Mouse (Mus musculus) left cerebral cortex, postnatal 14 days (tissue): ENCODE measurements around the gene Galnt10. TPM values are rescaled to one million over a fixed set of nuclear protein-coding genes. Genes with fewer than 3 reads are reported as not detected.

Experiments
- DNase-seq, 2 experiments: peaks; one replicate each; pipeline ENCODE4 v3.0.0; 2021 to 2022; ENCODE audit warnings: low spot score in 2 of 2, mixed read lengths in 1 of 2
- intact Hi-C: fragments of 180-260 bp; cut with DNase I; formaldehyde crosslinking; loops from one replicate; pipeline ENCODE4 v1.15.1; 2025
- total RNA-seq, 2 experiments: library from RNA; stranded (reverse); gene quantifications; 2 replicates each; pipeline ENCODE4 v1.2.3; 2021

Gene Galnt10
- total RNA-seq, 2 experiments from 2014 or later: 7.6 to 8.8 TPM

DNA sequence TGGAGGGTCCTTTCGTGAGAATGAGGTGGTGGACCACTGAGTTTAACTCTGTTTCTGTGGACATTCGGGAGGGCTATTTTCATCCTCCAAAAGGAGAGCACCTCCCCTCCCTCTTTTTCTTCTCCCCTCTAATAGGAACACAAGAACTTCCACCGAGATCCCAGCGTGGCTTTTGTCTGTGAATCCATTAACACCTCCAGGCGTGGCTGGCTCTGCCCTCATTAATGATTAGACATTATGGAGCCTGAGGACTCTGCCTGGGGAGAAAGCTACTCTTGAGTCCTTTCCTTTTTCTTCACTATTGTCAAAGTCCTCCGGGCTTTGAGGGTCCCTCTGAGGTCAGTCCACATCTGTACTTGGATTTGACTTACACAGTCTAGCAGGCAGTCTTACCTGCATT, 121.9 kb downstream of the Galnt10 start:
- intact Hi-C loops: no loop called here
- DNase-seq: no peak

DNA sequence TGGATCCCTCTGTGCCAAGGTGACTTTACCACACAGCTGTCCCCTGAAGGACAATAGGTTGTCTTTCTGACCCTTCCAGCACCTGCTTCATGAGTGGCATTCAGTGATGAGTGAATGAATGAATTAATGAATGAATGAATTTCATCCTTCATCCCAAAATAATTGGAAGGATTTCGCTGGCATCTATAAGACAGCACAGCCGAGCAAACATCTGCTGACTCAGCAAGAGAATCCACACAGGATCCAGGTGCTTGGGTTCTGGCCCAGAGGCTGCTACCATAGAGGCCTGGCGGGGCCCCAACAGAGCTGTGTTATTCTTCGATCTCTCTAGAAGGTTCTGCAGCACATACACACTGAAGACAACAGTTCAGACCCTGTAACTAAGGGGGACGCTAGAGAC, 125.5 kb downstream of the Galnt10 start:
- intact Hi-C loops: no loop called here

DNA sequence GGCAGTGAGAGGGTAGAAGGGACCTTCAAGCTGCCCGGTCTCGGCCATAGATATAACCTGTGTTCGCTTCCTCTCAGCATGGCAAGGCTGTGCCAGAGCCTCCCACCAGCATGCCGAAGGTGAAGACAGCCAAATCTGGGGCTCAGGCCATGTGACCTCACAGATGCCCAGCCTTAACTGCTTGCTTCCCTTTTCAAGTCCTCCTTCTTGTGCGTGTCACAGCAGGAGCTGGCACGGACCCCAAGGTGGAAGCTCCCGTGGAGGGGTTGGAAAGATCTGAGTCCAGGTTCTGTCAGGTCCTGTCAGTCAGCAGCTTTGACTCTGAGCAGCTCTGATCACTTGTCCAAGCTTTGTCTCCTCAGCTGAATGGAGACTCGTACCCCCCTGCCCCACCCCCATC, 126.4 kb downstream of the Galnt10 start:
- no peak for DNase-seq
- intact Hi-C loops: no loop called here

More for the DNA sequence above, 125.5 kb downstream of the Galnt10 start:
- no peak for DNase-seq

DNA sequence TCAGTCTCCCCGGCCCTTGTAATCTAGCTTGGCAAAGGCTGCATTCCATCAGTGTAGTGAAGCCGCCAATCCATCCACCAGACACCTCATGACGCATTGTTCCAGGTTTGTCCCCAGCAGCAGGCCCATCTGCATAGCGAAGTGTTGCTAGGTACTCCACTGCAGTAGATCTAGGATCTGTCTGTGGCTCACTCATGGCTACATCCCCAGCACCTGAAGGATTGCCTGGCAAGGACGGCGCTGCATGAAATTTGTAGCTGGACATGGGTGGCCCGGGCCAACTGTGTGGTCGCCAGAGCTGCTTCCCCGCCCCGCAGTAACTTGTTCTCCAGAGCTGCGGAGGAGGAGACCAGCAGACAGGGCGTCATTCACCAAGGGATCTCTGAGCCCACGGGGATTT, 128.2 kb downstream of the Galnt10 start:
- no peak for DNase-seq
- intact Hi-C loops: no loop called here

DNA sequence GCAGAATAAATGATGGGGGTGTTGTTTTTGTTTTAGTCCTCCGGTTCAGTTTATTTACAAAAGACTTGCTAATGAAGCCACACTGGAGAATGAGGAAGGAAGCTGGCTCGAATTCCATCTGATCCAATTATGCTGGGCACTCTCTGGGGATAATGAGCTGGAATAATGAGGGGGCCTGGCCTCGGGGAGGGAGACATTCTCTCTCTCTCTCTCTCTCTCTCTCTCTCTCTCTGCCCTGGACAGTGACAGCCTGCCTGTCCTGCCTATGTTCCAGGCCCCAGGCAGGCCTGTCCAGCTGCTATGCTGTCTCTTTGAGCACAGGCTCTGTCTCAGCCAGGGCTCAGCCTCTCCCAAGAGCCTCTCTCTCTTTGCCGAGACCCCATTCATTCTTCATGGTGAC, 128.7 kb downstream of the Galnt10 start:
- no peak for DNase-seq

DNA sequence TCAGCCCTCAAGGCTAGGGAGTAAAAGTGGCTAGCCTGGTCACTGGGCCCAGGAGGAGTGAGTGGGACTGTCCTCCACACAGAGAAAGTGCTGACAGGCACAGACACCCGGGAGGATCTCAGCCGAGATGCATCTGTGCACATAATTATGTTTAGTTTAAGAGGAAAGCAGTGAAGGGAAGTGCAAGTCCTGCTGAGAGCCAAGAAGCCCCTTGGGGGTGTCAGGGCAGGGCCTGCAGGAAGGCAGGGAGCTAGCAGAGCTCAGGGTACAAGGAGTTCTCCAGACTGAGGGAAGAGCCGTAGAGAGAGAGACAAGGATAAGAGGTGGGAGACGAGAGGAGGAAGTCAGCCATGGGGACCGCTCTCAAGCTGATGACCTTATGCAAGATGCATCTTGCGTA, 130.6 kb downstream of the Galnt10 start:
- DNase-seq: no peak
- intact Hi-C loops: loop anchor here (5.0 kb wide), 1 partner anchor 129 kb away; the partner anchor contains the start of gene Galnt10

More for the DNA sequence above, 128.7 kb downstream of the Galnt10 start:
- intact Hi-C loops: no loop called here

DNA sequence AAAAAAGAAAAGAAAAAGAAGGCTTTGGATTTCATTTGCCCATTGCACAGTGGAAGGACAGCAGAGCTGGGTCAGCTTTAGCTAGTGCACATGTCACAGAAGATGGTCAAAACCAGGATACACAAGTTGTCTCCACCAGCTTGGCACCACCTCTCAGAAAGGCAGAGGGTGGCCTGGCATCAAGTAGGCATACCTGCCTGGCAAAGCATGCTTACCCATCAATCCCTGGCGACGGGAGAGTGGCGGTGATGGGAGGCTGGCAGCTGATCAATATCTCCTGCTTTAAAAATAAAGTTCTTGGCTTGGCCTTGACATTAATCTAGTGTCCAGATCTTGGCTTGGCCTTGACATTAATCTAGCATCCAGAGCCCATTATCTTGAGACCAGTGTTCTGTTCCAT, 131.3 kb downstream of the Galnt10 start:
- intact Hi-C loops: loop anchor here (5.0 kb wide), 1 partner anchor 129 kb away; the partner anchor contains the start of gene Galnt10
- DNase-seq: no peak

DNA sequence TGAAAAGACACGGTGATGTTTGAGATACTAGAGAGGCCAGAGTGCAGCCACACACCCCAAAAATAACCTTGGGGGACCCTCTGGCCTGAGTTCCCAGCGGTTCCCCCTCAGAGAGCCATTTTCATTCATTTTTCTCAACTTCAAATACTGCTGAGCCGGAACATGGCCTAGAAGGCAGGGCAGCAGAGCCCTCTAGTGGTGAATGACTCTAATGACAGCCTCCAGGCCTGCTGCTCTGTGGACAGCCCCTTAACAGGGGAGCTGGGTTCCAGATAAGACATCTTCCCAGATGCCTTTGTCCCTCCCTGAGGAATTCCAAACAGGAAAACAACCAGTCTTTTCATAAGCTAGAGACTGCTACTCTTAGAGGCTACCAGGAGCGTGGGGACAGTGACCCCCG, 133.1 kb downstream of the Galnt10 start:
- intact Hi-C loops: loop anchor here (1.0 to 5.0 kb wide), 3 partner anchors 131 to 304 kb away; partner anchors contain the start of gene Galnt10
- DNase-seq: peak in 1 of 2 experiments; percentile 69

DNA sequence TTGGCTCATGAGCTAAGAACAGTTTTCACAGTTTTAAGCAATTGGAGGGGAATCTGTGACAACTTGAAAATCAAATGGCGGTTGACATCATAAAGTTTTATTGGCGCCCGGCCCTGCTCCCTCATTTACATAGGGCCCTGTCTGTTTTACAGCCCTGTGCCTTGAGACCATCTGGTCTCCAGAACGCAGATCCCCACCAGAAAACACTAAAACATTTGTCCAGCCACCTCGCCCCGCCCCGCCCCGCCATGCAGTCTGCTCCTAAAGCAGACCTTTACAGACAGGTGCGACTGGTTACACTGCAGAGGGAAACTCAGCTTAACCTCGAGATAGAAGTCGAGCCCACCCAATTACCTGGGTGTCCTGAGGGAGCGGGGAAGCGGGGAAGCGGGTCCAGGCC, 134.6 kb downstream of the Galnt10 start:
- intact Hi-C loops: loop anchor here (2.0 to 5.0 kb wide), 2 partner anchors 133 to 305 kb away; partner anchors contain the start of gene Galnt10
- no peak for DNase-seq

DNA sequence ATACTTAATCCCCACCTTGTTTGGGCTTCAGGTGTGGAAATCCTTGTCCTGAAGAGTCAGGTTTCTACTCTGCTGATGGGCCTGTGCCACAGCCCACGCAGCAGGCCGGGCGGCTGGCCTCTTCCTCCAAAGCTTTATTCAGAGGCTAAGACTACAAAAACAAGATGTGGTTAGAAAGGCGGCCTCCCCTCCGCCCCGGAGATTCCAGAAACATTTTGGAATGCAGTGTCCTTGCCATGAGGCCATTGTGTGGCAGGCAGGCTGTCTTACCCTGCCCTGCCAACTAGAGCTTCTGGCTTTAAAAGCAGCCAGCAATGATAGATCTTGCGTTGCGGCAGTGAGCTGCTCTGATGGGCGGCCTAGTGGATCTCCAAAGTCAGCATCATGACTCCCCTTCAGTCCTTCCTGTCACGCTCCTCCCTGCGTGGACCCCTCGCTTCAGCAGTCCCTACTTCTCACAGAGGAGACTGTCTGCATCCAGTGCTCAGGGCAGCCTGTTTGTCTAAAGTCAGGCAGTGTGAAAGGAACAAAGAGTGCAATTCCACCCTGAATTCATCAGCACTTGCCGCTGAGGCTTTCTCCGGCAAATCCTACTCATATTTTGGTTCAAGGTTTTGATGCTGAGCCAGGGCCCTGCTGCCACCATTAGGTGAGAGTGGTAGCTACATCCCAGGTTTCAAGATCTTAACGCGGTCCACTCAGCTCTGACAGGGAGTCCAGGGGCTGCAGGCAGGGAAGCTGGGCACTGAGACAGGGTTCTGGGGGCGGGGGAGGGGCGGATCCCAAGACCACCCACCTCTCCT, 141.6 kb downstream of the Galnt10 start:
- DNase-seq: peak; percentile 70 to 71
- intact Hi-C loops: no loop called here

DNA sequence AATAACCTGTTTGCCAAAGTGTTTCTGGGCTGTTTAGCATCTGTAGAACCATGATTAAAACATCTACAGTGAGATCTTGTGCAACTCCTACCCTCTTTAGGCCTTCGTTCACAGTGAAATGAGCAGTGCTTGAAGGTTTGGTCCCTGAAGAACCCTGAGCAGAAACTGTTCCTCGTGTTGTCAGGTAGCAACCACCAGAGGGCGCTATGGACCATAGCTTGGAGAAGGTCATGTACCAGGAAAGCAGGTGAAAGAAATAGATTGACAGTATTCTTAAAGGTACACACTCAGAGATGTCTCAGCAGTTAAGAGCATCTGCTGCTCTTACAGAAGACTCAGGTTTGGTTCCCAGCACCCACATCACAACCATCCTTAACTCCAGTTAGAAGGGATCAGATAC, 142.7 kb downstream of the Galnt10 start:
- no peak for DNase-seq
- intact Hi-C loops: no loop called here

DNA sequence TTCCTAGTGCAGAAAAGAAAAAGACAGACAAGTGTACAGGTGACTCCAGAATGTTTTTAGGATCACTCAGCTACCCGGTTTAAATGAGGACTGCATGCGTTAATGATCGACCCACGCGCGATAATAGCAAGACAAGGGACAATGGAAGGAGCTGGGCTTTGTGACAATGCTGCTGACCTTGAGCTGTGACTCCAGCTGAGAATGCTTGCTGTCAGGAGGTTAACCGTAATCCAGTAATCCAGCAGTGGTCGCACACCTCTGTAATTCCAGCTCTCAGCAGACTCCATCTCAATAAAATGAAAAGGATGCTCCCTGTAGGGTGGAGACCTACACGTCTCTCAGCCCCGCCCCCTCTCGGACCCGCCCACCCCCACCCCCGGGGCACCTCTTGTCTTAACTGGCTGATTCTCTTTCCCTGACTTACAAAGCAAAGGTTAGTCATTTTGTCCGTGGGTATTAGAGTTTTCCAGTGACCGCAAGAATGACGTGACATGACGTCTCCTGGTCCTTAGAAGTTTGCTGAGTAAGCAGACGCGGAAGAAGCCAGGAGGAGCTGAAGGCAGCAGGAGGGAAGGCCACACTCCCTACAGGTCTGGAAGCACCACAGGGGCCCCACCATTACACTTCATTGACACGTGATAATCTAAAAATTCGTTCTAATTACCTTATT, 145.8 kb downstream of the Galnt10 start:
- no peak for DNase-seq
- intact Hi-C loops: no loop called here

DNA sequence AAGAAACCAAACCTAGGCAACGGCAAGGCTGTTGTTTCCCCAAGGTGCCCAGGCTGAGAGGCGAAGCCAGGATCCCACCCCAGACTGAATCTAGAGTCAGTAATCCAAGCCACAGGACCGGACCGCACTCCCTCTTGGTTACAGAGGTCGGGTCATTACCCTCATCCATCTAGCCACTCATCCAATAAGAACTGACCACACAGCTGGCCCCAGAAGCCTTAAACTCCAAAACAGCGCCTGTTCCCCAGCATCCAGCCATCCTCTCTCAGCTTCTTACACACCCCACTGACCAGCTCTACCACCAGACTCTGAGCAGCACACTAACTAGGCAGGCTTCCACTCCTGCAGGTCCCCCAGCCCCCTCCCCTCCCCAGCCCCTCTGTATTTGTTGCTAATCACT, 149.8 kb downstream of the Galnt10 start:
- DNase-seq: no peak
- intact Hi-C loops: no loop called here

DNA sequence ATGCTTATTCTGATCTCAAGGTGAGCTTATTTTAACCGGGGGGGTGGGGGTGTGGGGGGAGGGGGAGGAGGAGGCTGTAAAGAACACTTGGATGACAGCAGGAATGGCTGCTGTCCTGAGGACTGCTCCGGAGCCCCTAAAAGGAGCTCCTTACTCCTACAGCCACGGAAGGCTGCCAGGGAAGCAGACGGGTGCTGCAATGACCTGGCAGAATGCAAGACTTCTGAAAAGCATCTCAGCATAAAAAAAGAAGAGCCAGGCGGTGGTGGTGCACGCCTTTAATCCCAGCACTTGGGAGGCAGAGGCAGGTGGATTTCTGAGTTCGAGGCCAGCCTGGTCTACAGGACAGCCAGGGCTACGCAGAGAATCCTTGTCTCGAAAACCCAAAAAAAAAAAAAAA, 152.6 kb downstream of the Galnt10 start:
- DNase-seq: no peak
- intact Hi-C loops: no loop called here

DNA sequence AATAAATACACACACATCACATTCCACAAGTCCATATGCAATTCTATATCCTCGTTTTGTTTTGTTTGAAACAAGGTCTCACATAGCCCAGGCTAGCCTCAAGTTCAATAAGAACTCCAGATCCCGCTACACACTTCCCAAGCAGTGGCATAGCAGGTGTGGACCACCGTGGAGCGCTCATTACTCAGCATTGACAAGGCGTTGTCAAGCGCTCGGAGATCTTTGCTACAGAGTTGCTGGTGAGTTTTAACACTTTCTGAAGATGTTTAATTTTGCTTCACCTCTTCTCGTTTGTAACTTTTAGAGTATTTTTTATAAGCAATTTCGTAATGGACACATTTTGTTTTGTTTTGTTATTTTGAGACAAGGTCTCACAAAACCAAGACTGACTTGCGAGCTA, 154.2 kb downstream of the Galnt10 start:
- DNase-seq: no peak
- intact Hi-C loops: no loop called here

DNA sequence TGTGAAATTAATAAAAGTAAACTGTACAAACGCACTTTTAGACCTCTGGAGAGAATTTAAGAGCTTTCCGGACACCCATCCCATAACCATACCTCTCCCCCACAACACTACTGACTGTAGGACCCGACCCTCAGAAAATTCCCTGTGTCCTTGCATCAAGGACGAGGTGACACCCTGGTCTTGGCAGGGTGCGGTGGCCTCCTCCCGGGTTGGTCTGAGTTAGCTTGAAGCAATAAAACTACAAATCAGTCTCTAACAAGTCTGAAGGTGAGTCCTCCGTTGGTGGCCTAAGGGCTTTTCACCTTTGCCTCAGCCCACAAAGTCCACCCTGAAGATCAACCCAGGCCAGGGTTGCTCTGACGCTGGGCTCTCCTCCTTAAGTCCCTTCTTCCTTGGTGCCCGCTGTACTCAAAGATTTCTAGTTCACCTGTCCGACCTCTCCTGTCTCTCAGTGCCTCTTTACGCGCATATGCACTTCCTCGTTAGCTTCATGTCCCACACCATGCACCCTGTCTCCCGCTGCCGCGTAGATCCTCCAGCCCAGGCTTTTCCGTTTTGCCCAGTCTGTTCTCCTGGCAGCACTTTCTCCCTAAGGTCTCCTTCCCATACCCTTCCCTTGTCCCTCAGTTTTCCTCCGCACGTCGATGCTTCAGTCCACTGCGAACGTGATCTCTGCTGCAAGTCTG, 155.2 kb downstream of the Galnt10 start:
- intact Hi-C loops: no loop called here

DNA sequence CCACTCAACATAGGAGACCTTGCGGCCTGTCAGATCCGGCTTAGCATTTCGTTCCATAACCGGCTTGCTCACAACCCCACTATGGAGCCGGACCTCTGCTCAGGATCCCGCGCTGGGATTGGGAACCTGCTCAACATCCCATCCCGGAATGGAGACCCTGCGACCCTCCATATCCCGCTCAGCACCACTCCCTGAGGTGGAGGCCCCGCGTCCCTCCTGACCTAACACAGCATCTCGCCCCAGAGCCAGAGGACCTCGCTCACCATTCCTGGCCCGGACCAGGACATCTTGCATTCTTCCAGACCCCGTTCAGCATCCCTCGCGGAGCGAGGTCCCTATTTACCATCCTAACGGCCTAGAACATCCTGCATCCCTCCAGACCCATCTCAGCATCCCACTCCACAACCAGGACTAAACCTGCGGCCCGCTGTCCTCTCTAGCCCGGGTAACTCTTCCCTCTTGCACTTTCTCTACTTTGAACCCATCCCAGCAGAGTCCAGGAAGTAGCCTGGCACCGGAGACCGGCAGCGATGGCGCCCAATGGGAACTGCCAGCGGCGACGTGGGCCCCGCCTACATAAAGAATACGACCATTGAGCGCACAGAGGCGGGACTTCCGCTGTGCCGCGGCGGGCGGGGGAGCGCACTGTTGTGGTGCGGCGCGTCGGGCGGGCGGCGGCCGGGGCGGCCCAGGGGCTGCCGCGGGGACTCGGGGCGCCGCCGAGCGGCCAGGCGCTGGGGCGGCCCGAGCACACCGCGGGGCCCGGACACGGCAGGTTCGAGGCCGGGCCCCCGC, 155.9 kb downstream of the Galnt10 start, which contains the start of gene Sap30l:
Gene Sap30l (plus strand): TSS at position 667 of the 795 bp plus-strand sequence.
- intact Hi-C loops: no loop called here

More for the DNA sequence above, 155.2 kb downstream of the Galnt10 start:
- no peak for DNase-seq

DNA sequence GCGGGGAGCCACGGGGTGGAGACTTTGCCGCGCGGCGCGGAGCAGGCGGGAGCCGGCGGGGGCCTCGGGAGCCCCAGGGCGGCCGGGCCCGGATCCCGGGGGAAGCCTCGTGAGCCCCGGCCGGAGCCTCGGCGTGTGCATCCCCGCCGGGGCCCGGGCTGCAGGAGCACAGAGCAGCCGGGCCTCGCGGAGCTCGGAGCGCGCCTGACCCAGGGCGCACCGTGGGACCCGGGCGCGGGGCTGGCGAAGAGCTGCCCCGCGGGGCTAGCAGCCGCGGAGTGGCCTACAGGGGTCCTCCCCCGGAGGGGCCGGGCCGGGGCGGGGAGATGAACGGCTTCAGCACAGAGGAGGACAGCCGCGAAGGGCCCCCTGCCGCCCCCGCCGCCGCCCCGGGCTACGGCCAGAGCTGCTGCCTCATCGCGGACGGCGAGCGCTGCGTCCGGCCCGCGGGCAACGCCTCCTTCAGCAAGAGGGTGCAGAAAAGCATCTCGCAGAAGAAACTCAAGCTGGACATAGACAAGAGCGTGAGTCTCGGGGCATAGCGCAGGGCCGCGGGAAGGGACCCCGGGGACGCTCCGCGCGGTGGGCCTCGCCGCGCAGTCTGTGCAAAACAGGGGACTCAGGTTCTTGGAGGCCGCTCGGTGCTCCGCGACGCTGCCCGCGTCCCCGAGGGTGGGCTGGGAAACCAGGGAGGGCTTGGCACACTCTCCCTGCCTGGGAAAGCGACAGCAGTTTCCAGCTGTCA, 156.7 kb downstream of the Galnt10 start:
- peak in 1 of 2 experiments; percentile 31 for DNase-seq
- intact Hi-C loops: no loop called here

More for the DNA sequence above, 155.9 kb downstream of the Galnt10 start, which contains the start of gene Sap30l:
- peak; percentile 96 to 97 for DNase-seq

DNA sequence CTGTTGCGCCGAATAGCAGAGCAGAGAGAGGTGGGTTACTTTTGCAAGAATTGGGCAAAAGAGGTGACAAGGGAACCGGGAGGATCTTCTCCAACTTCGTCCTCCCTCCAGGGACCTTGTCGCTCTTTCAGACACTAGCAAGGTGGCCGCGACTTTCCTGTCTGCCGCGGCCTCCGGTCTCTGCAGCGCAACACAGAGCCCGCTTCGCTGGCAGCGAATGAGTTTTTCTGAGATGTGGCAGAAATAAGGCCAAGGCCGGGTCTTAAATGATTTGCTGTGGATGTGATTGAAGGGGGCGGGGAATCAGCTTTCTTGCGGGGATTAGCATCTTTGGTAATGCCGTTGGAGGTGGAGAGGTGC, 157.2 kb downstream of the Galnt10 start:
- intact Hi-C loops: no loop called here
- no peak for DNase-seq
